Mouse (Mus musculus): ENCODE data around the gene Mllt3.
A peak's percentile ranks its signal among the peaks of the same experiment; 100 is the strongest.

Gene Mllt3

GRCm38 (mm10) chr4:87866564-87866963 is 166.6 kb downstream of the Mllt3 start:
- no peak for DNase-seq

GRCm38 (mm10) chr4:87865848-87866247 is 167.3 kb downstream of the Mllt3 start:
- no peak for DNase-seq

GRCm38 (mm10) chr4:87865041-87865440 is 168.1 kb downstream of the Mllt3 start:
- no peak for DNase-seq

- no peak for DNase-seq
Measured at GRCm38 (mm10) chr4:87863212-87863611, 170.0 kb downstream of the Mllt3 start.

GRCm38 (mm10) chr4:87860723-87861122 is 172.4 kb downstream of the Mllt3 start:
- no peak for DNase-seq

GRCm38 (mm10) chr4:87859148-87859547 is 174.0 kb downstream of the Mllt3 start:
- DNase-seq, result no peak

- DNase-seq, result no peak
Measured at GRCm38 (mm10) chr4:87857982-87858381, 175.2 kb downstream of the Mllt3 start.

GRCm38 (mm10) chr4:87852461-87852860 is 180.7 kb downstream of the Mllt3 start:
- no peak for DNase-seq

- DNase-seq, result no peak
Measured at GRCm38 (mm10) chr4:87850051-87850450, 183.1 kb downstream of the Mllt3 start.

- no peak for DNase-seq
Measured at GRCm38 (mm10) chr4:87844668-87845210, 188.4 kb downstream of the Mllt3 start.

- DNase-seq, result no peak
Measured at GRCm38 (mm10) chr4:87840210-87840910, 192.8 kb downstream of the Mllt3 start.

- DNase-seq, result no peak
Measured at GRCm38 (mm10) chr4:87838716-87839115, 194.4 kb downstream of the Mllt3 start.

GRCm38 (mm10) chr4:87837471-87838361 is 195.4 kb downstream of the Mllt3 start:
- DNase-seq, result no peak

GRCm38 (mm10) chr4:87836257-87836656 is 196.9 kb downstream of the Mllt3 start:
- DNase-seq, result no peak

- no peak for DNase-seq
Measured at GRCm38 (mm10) chr4:87835191-87835590, 198.0 kb downstream of the Mllt3 start.

- peak in 1 of 2 experiments; percentile 4 for DNase-seq
Measured at GRCm38 (mm10) chr4:87834310-87834709, 198.9 kb downstream of the Mllt3 start.

- DNase-seq, result no peak
Measured at GRCm38 (mm10) chr4:87830794-87831306, 202.3 kb downstream of the Mllt3 start.

- no peak for DNase-seq
Measured at GRCm38 (mm10) chr4:87829426-87830063, 203.6 kb downstream of the Mllt3 start.

GRCm38 (mm10) chr4:87826336-87826735 is 206.8 kb downstream of the Mllt3 start:
- DNase-seq, result no peak

- no peak for DNase-seq
Measured at GRCm38 (mm10) chr4:87823623-87824022, 209.5 kb downstream of the Mllt3 start.

- no peak for DNase-seq
Measured at GRCm38 (mm10) chr4:87823191-87823590, 210.0 kb downstream of the Mllt3 start.

- no peak for DNase-seq
Measured at GRCm38 (mm10) chr4:87820911-87821310, 212.3 kb downstream of the Mllt3 start.

GRCm38 (mm10) chr4:87819182-87819581 is 214.0 kb downstream of the Mllt3 start:
- no peak for DNase-seq

Measured in kidney, postnatal 4 days (tissue).